Mouse (Mus musculus): ENCODE measurements around the gene Trrap. TPM values are rescaled to one million over a fixed set of nuclear protein-coding genes. Genes with fewer than 3 reads are reported as not detected.
A peak's percentile ranks its signal among the peaks of the same experiment; 100 is the strongest.

The Trrap gene
- polyA plus RNA-seq, 2 experiments: 11.7 to 20.4 TPM

DNA sequence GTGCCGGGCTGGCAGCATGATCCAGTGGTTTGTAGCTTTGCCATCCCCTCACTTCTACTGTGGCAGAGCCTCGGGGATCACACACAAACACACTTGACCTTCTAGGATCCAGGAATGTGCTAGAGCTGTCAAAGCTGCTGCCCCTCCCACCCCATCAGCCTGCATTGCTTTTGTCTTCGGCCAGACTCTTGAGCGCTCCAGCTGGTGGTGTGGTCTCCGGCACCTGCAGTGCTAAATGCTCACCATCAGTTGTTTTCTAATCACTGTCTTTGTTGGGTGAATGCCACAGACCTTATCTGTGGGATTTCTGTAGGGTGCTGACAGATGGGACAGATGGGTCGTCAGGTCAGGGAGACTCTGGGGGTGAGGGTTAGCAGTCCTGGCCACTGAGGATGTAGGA, 88.4 kb downstream of the Trrap start:
- ATAC-seq (ENCODE audit: insufficient read depth) (no peak), DNase-seq (ENCODE audit: low read depth in 3 of 3, low spot score in 3 of 3) (no peak)
- no peak overlapping the region for H3K27ac ChIP-seq
- no peak overlapping the region for H3K4me3 ChIP-seq (ENCODE audit: insufficient read depth in 1 of 2, low read depth in 2 of 2, low read length in 2 of 2)
- WGBS (ENCODE audit: insufficient replicate concordance): 61% methylated on average over 6 of the region's 6 CpGs
- H3K9me3 ChIP-seq (ENCODE audit: control insufficient read depth, low read length): no peaks in the 10 kb centered on the region
- TF ChIP-seq EP300 (IDR thresholded peaks at IDR 0.05; ENCODE audit: low read depth) (no peak), CTCF (IDR thresholded peaks at IDR 0.05; ENCODE audit: low read depth) (no peak)
- H3K4me1 ChIP-seq (replicated peaks; ENCODE audit: control insufficient read depth in 2 of 2, insufficient read depth in 2 of 2, low read length in 1 of 2): no peaks in the 10 kb centered on the region
- no peak overlapping the region for H3K4me2 ChIP-seq (ENCODE audit: low read depth)
- no peak overlapping the region for H3K9ac ChIP-seq (replicated peaks)
- H3K36me3 ChIP-seq (replicated peaks; ENCODE audit: control insufficient read depth, insufficient read depth, low read depth): peaks cover 25% of the 10 kb centered on the region
- no peaks in the 10 kb centered on the region for H3K27me3 ChIP-seq (ENCODE audit: control insufficient read depth, insufficient read depth, low read length)

DNA sequence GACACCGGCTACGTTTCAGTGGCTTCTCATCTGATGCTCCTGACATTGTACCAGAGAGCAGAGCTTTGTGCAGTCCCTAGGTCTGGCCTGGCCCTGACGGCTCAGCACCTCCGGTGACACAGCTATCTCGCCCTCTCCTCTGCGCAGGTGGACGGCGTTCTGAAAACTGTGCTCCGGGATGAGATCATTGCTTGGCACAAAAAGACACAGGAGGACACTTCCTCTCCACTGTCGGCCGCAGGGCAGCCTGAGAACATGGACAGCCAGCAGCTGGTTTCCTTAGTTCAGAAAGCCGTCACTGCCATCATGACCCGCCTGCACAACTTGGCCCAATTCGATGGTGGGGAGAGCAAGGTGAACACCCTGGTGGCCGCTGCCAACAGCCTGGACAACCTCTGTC, 91.0 kb downstream of the Trrap start:
- no peak for ATAC-seq (ENCODE audit: insufficient read depth)
- peaks cover 13% of the 10 kb centered on the region for H3K36me3 ChIP-seq (replicated peaks; ENCODE audit: control insufficient read depth, insufficient read depth, low read depth)
- WGBS (ENCODE audit: insufficient replicate concordance): 81% methylated on average over 15 of the region's 15 CpGs

DNA sequence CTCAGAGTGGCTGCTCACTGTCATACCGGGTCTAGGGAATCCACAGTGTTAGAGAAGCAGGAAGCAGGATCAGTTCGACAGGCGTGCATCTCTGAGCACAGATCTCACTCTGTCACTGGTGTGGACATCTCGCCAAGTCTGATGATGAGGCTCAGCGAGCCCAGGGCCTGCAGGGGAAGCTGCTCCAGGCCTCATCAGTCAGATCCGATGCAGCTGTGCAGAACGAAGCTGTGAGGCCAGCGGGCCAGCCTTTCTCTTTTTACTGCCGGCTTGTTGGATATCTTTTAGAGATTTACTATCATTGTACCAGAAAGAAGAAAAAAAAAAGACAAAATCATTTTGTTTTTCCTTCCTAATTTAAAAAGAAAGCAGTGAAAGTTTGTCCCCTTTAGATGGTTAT, 91.8 kb downstream of the Trrap start:
- peaks cover 8% of the 10 kb centered on the region for H3K36me3 ChIP-seq (replicated peaks; ENCODE audit: control insufficient read depth, insufficient read depth, low read depth)
- no peak overlapping the region for H3K9ac ChIP-seq (replicated peaks)
- 80% methylated on average over 9 of the region's 9 CpGs for WGBS (ENCODE audit: insufficient replicate concordance)
- H3K9me3 ChIP-seq (ENCODE audit: control insufficient read depth, low read length): no peaks in the 10 kb centered on the region
- DNase-seq (ENCODE audit: low read depth in 3 of 3, low spot score in 3 of 3) (no peak), ATAC-seq (ENCODE audit: insufficient read depth) (no peak)
- H3K4me1 ChIP-seq (replicated peaks; ENCODE audit: control insufficient read depth in 2 of 2, insufficient read depth in 2 of 2, low read length in 1 of 2): no peaks in the 10 kb centered on the region
- H3K4me2 ChIP-seq (ENCODE audit: low read depth): no peak overlapping the region
- no peak overlapping the region for H3K4me3 ChIP-seq (ENCODE audit: insufficient read depth in 1 of 2, low read depth in 2 of 2, low read length in 2 of 2)
- H3K27me3 ChIP-seq (ENCODE audit: control insufficient read depth, insufficient read depth, low read length): no peaks in the 10 kb centered on the region
- TF ChIP-seq CTCF (IDR thresholded peaks at IDR 0.05; ENCODE audit: low read depth) (no peak), EP300 (IDR thresholded peaks at IDR 0.05; ENCODE audit: low read depth) (no peak)
- no peak overlapping the region for H3K27ac ChIP-seq

More for the DNA sequence above, 91.0 kb downstream of the Trrap start:
- H3K4me3 ChIP-seq (ENCODE audit: insufficient read depth in 1 of 2, low read depth in 2 of 2, low read length in 2 of 2): no peak overlapping the region
- H3K27me3 ChIP-seq (ENCODE audit: control insufficient read depth, insufficient read depth, low read length): no peaks in the 10 kb centered on the region
- no peak for DNase-seq (ENCODE audit: low read depth in 3 of 3, low spot score in 3 of 3)
- H3K4me2 ChIP-seq (ENCODE audit: low read depth): no peak overlapping the region
- H3K27ac ChIP-seq: no peak overlapping the region
- no peaks in the 10 kb centered on the region for H3K4me1 ChIP-seq (replicated peaks; ENCODE audit: control insufficient read depth in 2 of 2, insufficient read depth in 2 of 2, low read length in 1 of 2)
- no peak overlapping the region for H3K9ac ChIP-seq (replicated peaks)
- TF ChIP-seq CTCF (IDR thresholded peaks at IDR 0.05; ENCODE audit: low read depth): no peak
- TF ChIP-seq EP300 (IDR thresholded peaks at IDR 0.05; ENCODE audit: low read depth): no peak
- H3K9me3 ChIP-seq (ENCODE audit: control insufficient read depth, low read length): no peaks in the 10 kb centered on the region

DNA sequence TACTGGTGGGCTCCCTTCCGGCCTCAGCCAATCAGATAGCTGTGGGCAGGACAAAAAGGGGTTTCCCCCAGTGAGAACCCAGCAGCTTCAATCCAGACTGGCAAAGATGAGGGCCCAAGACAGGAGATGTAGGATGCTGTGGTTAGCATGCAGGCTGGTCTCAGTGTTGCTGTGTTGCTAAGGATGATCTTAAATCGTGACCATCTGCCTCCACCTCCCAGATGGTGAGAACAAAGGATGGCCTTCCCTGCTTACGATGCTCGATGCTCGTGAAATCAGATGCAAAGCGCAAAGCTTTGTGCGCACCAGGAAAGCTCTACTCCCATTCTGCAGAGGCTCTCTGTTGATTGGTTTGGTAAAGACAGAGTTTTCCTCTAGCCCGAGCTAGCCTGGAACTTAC, 93.4 kb downstream of the Trrap start:
- H3K9ac ChIP-seq (replicated peaks): no peak overlapping the region
- DNase-seq (ENCODE audit: low read depth in 3 of 3, low spot score in 3 of 3) (no peak), ATAC-seq (ENCODE audit: insufficient read depth) (no peak)
- H3K9me3 ChIP-seq (ENCODE audit: control insufficient read depth, low read length): no peaks in the 10 kb centered on the region
- 86% methylated on average over 8 of the region's 8 CpGs for whole genome bisulfite sequencing (ENCODE audit: insufficient replicate concordance)
- no peak overlapping the region for H3K4me2 ChIP-seq (ENCODE audit: low read depth)
- TF ChIP-seq CTCF (IDR thresholded peaks at IDR 0.05; ENCODE audit: low read depth) (no peak), EP300 (IDR thresholded peaks at IDR 0.05; ENCODE audit: low read depth) (no peak)
- H3K36me3 ChIP-seq (replicated peaks; ENCODE audit: control insufficient read depth, insufficient read depth, low read depth): peaks cover 4% of the 10 kb centered on the region; the same call in 1 of the 2 replicates
- H3K27ac ChIP-seq: no peak overlapping the region
- H3K27me3 ChIP-seq (ENCODE audit: control insufficient read depth, insufficient read depth, low read length): no peaks in the 10 kb centered on the region
- H3K4me3 ChIP-seq (ENCODE audit: insufficient read depth in 1 of 2, low read depth in 2 of 2, low read length in 2 of 2): no peak overlapping the region
- no peaks in the 10 kb centered on the region for H3K4me1 ChIP-seq (replicated peaks; ENCODE audit: control insufficient read depth in 2 of 2, insufficient read depth in 2 of 2, low read length in 1 of 2)

DNA sequence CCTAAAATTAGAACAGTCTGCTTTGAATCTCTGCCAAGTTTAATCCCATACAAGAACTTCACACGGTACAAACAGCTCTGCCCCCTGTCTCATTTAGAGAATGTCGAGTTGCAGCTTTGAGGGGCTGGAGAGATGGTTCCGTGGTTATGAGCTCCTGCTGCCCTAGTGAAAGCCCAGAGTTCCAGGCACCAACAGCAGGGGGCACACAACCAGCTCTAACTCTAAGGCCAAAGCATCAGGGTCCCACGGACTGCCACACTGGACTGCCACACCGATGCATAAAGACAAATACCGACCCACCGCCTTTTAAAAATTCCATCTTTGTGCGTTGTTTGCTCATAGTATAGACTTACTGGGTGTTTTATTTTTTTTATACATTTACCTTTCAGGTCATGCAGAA, 99.4 kb downstream of the Trrap start:
- H3K9me3 ChIP-seq (ENCODE audit: control insufficient read depth, low read length): no peaks in the 10 kb centered on the region
- TF ChIP-seq EP300 (IDR thresholded peaks at IDR 0.05; ENCODE audit: low read depth) (no peak), CTCF (IDR thresholded peaks at IDR 0.05; ENCODE audit: low read depth) (peak; percentile 27; the same call in 1 of the 2 replicates)
- 74% methylated on average over 8 of the region's 8 CpGs for WGBS (ENCODE audit: insufficient replicate concordance)

More for the DNA sequence above, 99.4 kb downstream of the Trrap start:
- Histone ChIP-seq H3K4me2 (ENCODE audit: low read depth) (no peak overlapping the region), H3K9ac (replicated peaks) (no peak overlapping the region), H3K27me3 (ENCODE audit: control insufficient read depth, insufficient read depth, low read length) (no peaks in the 10 kb centered on the region), H3K4me3 (ENCODE audit: insufficient read depth in 1 of 2, low read depth in 2 of 2, low read length in 2 of 2) (no peak overlapping the region), H3K27ac (no peak overlapping the region), H3K36me3 (replicated peaks; ENCODE audit: control insufficient read depth, insufficient read depth, low read depth) (no peaks in the 10 kb centered on the region), H3K4me1 (replicated peaks; ENCODE audit: control insufficient read depth in 2 of 2, insufficient read depth in 2 of 2, low read length in 1 of 2) (no peaks in the 10 kb centered on the region)
- ATAC-seq (ENCODE audit: insufficient read depth) (no peak), DNase-seq (ENCODE audit: low read depth in 3 of 3, low spot score in 3 of 3) (no peak)
